Mouse (Mus musculus) spleen, postnatal 36 days (tissue): Measurements from ENCODE around the gene Dgat2.

Experiments used
- DNase-seq, 2 experiments: peaks; one replicate each; pipeline ENCODE4 v3.0.0; 2022; ENCODE audit warnings: low spot score in 2 of 2, mixed read lengths in 1 of 2

Gene Dgat2

DNA sequence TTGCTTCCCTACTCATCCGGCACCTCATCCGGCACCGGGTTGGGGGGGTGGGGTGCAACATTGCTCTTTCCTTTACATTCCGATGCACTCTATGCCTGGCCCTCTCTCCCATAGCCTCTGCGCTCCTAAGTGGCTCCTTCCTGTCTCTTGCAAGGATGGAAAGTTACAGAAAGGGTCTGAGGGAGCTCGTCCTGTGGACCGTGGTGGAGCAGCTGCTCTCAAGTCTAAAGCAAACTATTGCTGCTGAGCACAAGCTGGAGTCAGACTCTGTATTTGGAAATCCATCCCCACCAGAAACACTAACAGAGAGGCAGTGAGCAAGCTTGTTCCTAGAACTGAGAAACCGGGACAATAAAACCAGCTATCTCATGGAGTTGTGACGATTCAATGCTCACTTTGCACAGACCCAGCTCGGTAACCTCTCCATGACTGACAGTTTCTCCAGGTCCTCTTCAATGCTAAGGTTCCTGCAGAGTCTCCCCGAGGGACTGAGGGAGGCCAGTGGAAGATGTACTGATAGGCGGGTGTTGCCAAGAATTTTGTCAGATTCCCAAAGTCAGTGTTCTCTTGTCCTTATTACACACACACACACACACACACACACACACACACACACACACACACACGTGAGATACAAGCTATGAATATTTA, 42.6 kb downstream of the Dgat2 start:
- DNase-seq, result no peak

DNA sequence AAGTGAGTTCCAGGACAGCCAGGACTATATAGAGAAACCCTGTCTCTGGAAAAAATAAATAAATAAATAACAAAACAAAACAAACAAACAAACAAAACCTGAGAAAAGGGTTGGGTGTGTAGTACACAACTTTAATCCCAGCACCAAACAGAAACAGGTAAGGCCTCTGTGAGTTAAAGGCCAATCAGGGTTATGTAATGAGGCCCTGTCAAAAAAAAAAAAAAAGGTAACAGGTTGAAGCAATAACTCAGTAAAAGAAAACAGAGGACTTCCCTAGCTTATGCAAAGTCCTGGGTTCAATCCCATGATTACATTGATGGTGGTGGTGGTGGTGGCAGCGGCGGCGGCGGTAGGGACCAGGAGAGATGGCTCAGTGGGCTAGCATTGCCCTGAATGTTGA, 45.0 kb downstream of the Dgat2 start:
- DNase-seq, result no peak

DNA sequence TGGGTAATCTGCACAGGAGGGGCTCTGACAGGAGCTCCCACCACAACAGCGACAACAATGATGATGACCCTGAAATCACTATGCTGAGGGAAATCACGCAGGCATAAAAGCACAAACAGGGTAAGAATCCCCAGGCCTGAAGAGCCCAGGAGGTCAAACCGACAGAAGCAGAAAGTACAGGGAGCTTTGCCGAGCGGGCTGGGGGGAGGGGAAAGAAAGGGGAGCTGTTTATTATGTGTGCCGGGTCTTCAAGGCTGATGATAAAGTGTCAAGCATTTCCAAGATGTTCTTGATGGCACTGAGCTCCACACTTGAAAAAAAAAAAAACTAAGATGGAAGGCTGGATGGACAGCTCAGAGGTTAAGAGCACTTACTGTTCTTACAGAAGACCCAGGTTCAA, 45.7 kb downstream of the Dgat2 start:
- no peak for DNase-seq

DNA sequence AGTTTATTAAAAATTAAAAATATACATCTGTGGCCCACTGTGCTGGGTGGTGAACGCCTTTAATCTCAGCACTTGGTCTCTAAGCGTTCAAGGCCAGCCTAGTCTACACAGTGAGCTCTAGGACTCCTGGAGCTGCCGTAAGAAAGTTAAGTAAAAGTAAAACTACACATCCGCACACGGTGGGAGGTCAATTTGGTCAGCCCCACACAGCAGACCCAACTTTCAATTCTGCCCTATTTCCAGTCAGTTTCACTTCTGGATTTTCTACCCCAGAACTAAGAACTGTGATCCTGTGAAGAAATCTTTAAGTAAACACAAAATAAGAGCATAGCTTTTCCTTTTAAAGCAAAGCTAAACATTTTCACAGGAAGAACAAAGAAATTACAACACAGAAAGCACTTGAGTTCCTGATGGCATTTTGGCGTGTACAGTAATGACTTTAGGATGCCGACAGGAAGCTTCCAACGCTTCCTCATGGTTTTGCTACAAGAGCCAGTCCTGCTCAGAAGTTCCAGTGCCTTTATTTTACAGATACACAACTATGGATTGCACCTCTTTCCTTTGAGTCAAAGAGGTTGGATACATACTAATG, 48.6 kb downstream of the Dgat2 start:
- peak in 1 of 2 experiments; percentile 40 for DNase-seq

DNA sequence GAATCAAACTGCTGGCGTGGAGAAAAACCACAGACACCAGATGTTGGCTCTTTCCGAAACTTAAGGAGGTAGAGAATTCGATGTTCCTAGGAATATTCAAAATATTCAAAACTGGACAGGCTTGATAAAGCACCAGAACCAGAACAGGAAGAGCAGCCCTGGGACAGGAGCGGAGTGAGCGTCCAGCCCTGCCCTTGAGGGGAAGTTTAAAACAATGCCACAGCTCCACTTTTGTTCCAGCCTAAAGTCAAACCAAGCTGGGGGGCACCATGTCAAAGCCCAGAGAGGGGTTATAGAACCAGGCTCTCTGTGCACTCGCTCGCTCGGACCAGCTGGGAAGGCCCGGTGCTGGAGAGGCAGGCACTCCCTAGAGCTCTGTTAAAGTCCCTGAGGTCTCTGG, 49.9 kb downstream of the Dgat2 start:
- DNase-seq, result no peak

DNA sequence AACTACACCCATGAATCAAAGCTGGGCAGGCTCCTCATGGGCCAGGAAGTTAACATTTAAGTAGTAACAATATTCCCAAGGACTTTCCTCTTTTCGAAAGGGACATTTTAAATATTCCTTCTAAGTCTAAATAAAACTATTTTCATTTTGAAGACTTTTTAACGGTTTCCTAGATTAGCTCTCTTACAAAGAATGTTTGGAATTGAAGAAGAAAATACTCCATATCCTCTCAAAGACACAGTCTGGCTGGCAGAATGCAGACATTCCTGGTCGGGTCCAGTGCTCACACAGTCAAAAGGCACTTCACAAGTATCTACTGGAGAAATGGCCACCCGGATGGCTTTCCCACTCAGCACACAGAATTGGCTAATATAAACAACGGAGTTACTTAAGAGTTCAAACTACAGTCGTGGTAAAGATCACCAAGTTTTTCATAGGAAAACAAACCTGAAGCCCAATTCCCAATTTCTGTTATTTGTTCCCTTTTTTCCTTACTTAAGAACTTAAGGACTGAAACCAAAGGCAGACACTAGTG, 50.6 kb downstream of the Dgat2 start:
- no peak for DNase-seq

DNA sequence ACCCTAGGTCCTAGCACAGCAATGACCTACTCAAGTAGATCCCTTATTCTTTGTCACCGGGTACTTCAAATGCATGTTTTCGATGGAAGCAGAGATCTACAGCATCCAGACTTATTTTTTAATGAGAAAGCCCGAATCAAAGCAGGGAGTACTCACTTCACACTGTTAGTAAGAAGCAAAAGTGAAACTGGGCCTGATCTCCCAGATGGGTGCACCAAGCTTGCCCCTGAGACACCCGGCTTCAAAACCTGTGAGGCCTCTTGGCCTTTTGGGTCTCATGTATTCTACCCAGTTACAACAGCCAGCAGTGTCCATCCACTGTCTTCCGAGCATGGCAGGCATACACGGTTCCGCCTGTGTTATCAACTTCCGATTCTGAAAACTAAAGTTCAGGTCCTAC, 53.6 kb downstream of the Dgat2 start:
- DNase-seq, result peak; percentile 42 to 57

DNA sequence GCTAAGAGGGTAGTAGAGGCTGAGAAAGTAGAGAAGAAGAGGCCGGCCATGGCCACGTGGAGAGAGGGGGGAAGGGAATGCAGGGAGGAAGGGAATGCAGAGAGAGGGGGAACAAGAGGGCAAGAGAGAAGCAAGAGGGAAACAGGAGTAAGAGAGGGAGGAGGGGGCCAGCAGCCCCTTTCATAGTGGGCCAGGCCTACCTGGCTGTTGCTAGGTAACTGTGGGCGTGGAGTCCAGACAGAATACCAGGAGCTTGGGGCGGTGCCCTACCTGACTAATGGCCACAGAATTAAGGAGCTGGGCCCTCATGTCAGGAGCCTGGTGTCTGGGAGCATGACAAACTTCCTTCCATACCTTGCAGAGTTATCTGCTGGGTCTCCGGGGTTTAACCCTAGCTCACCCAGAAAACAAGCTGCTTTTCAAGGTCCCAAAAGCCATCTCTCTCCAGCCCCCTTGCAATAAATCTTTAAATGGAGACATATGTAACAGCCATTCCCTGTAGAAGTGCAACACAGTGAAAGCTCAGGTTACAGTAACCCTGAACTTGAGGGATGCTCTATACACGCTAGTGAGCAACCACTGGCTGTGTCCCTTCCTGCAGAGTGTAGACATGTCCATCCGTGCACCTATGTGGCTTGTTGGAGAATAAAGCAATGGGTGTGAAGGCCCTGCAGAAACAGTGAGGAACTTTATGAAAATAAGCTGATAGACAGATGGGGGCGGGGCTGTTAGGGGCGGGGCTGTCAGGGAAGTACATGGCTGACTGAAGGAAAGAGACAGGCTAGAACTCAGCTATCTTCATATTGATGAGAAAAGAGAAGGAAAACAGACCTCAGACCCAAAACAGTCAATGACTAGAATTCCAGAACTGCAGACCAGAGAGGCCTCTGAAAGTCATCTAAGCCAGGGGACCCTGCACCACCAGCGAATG, 54.2 kb downstream of the Dgat2 start:
- peak; percentile 58 to 63 for DNase-seq

DNA sequence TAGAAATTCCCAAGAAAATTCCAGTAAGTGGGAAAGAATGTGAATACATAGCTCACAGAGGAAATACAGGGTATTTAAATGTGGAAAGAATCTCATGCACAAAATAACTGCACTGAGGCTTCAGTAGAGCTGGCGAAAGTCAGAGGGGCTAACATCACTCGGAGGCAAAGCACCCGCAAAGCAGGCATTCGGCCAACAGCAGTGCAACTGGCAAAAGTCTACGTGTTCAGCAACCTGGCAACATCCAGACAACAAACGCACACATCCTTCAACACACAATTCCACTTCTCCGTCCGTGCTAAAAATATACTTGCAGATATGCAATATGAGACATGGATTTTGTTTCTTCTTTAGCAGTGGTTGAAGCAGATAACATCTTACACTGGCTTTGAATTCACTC, 56.5 kb downstream of the Dgat2 start:
- DNase-seq, result no peak

DNA sequence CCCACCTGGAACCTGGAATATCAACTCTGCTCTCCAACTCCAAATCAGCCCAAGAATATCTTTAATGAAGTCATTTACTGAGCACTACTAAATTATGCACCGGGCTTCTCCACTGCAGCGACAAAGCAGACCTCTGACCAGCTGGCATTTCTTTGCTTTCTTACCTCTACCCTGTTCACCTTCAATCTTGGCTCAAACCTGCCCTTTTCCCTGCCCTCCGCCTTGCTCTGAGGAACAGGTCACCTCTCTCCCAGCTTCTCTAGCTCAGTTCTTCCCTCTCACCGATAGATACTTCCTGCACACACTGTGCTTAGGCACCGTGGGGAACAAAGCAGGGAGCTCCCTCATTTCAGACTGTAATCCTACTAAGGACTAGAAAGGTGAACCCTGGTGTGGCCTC, 59.9 kb downstream of the Dgat2 start:
- DNase-seq, result no peak

DNA sequence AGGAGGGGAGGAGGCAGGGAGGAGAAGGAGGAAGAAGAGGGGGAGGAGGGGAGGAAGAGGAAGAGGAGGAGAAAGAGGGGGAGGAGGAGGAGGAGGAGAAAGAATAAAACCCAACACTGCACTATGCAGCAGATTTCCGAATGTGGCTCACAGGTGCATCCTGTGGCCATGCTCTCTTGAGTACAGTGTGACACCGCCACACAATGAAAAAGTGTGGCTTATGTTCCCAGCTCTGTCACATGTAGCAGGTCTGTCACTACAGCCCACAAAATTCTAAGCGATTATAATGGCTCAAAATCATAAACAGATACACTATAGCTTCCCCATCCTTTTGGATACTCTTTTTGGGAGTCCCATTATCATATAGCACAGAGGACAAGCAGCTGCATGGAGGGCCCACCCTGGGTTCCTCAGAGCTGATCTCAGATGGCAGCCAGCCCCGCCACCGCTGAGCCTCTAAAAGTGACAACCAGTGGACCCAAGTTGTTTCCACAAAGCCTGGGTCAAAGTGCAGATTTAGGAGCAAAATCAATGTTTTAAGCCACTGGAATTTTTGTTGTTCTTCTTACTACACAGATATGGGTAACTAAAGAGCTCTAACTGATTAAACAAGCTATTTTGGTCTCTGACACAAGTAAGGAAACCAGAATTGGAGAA, 61.5 kb downstream of the Dgat2 start:
- peak; percentile 77 to 82 for DNase-seq

DNA sequence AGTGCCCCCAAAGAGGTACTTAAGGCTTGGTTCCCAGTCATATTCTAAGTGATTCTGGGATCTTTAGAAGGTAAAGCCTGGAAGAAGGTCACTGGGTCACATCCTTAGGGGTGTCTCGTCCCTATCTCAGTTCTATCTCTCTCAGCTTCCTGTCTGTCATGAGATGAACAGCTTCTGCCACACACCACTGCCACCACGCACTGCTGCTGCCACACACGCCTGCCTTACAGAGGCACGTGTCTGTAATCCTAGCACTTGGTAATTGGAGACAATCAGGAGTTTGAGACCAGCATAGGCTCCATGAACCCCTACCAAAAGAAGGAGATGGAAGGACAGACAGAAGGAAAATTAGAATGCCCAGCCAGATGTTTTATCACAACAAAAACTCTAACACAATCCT, 62.4 kb downstream of the Dgat2 start:
- DNase-seq, result peak; percentile 46 to 48

DNA sequence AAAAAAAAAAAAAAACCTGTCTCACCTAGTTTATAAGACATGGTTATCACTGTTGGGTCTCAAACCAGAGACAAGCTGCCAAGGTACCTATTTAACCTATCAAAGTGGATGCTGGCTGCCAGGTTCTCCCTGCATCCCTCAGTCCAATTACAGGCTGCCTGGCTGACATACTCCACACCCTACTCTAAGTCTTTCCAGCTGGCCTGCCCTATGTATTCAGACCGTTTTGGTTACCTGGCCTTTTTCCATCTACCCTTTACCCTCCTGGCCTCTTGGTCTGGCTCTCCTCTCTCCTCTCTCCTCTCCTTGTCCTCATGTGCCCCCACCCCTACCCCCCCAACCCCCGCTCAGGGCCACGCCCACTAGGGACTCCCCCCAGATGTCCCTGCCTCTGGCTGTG, 65.7 kb downstream of the Dgat2 start:
- DNase-seq, result no peak

DNA sequence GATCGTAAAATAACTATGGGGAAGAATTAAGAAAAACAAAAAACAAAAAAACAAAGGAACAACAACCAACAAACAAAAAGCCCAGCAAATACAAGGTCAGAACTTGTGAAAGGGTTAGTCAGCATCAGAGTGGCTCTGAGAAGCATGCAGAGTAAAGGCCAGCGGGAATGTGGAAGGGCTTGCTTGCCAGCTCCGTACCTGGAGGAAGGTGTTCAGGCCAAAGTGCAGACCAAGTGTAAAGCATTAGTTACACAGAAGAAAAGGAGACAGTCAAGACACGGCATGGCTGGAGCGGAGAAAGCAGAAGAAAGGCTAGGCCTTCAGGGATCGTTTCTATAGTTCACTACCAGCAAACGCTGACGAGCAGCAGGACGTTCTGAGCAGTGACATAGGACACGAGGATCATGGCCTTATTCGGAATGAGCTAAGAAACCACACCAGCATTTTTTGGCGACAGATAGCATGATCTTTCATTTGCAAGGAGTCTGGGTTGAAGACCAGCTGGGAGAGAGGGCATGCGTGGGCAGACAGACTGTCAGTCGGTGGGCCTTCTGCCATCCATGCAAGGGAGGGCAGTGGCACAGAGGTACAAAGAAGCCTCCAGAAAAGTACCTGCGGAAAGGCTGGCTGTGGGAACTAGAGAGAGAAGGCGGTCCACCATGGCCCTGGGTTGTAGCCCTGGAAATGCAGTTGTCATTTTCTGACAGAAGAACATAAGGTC, 68.4 kb downstream of the Dgat2 start:
- DNase-seq, result no peak

DNA sequence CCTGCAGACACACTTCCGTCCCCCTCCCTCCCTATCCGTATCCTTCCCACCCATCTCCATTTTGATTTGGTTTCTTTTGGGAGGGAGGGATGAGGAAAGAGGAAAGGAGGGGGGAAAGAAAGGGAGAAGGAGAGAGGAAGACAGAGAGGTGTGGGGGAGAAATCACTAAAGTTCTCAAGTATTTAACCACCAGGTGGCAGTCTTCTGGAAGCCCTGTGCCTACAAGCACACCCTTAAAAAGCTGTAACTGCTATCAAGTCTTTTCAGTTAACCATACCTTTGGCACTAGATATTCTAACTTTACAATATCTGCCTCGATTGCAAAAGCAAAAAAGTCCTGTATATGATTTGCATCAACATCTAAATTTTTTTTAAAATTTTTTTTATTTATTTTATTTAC, 75.0 kb downstream of the Dgat2 start:
- DNase-seq, result peak; percentile 20 to 42

DNA sequence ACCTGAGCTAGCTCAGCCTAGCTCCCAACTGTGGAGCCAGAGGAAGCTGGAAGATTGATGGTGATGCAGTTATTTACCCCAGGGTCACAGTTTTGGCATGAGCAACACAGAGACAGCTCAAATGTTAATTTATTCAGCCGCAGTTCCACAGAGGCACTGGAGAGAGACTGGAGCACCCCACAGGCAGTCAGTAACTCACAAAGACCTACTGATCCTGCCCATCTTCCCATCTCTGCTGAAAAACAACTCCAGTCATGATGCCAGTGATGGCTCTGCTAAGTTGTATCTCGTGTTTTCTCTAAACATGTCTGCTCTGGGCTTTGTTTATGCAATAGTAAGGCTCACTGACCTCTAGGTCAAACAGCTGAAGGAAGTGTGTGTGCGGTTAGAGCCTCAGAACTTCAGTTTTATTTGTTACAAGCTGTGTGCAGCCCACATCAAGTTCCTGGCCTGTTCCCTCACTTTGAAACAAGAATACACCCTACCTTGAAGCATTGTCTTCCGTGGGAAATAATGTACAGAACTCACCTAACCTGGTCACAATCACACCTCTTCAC, 75.7 kb downstream of the Dgat2 start:
- DNase-seq, result no peak
